Mouse (Mus musculus) C2C12 (cell line): ENCODE measurements around the gene Mcur1.

ENCODE experiments used
- CEBPB ChIP-seq: IDR thresholded peaks from one replicate; pipeline ENCODE4 v1.6.1; 2011; ENCODE audit warnings: low read depth, mild to moderate bottlenecking, control low read depth, moderate library complexity
- CTCF ChIP-seq: IDR thresholded peaks from one replicate; pipeline ENCODE4 v1.5.1; 2011; ENCODE audit not compliant: control insufficient read depth, insufficient read depth, insufficient read length
- FOSL1 ChIP-seq: IDR thresholded peaks from one replicate; pipeline ENCODE4 v1.8.0; 2011; ENCODE audit warnings: mild to moderate bottlenecking, low read length; ENCODE audit not compliant: poor library complexity, insufficient read depth, severe bottlenecking
- MAX ChIP-seq: IDR thresholded peaks from one replicate; pipeline ENCODE4 v1.6.1; 2011; ENCODE audit warnings: mild to moderate bottlenecking, control low read depth
- MYOD1 ChIP-seq: IDR thresholded peaks from one replicate; pipeline ENCODE4 v1.6.1; 2011; ENCODE audit warnings: low read depth; ENCODE audit not compliant: control insufficient read depth, insufficient read length
- MYOG ChIP-seq: IDR thresholded peaks from one replicate; pipeline ENCODE4 v1.6.1; 2011; ENCODE audit not compliant: control insufficient read depth, insufficient read length; ENCODE audit errors: extremely low read depth
- USF1 ChIP-seq: IDR thresholded peaks from one replicate; pipeline ENCODE4 v1.6.1; 2011; ENCODE audit warnings: low read depth, mild to moderate bottlenecking, control low read depth, moderate library complexity

- TF ChIP-seq CTCF (no peak), MYOD1 (no peak), MAX (no peak), CEBPB (no peak), USF1 (no peak), MYOG (no peak), FOSL1 (no peak)
Measured at GRCm38 (mm10) chr13:43549078-43549698, 10.8 kb downstream of the Mcur1 start.
